Mouse (Mus musculus) ES-Bruce4 (cell line): ENCODE data around the gene Cdk17. TPM values are rescaled to one million over a fixed set of nuclear protein-coding genes. Genes with fewer than 3 reads are reported as not detected.

Experiments
- H3K27ac ChIP-seq: 2 replicates; pipeline ENCODE4 v1.5.1; 2012; ENCODE audit warnings: low read length, inconsistent platforms; ENCODE audit not compliant: insufficient read depth
- H3K27me3 ChIP-seq: 2 replicates; pipeline ENCODE4 v1.6.1; 2012; ENCODE audit warnings: mild to moderate bottlenecking, low read length, inconsistent platforms; ENCODE audit not compliant: control insufficient read depth, poor library complexity, insufficient read depth, severe bottlenecking
- H3K36me3 ChIP-seq: 2 replicates; pipeline ENCODE4 v1.6.1; 2012; ENCODE audit warnings: inconsistent platforms, mild to moderate bottlenecking, low read length, moderate library complexity; ENCODE audit not compliant: control insufficient read depth, poor library complexity, insufficient read depth, severe bottlenecking
- H3K4me1 ChIP-seq: one replicate; pipeline ENCODE4 v1.8.1; 2011; ENCODE audit warnings: low read length; ENCODE audit not compliant: control insufficient read depth, insufficient read depth
- H3K4me3 ChIP-seq: 2 replicates; pipeline ENCODE4 v1.5.1; 2011; ENCODE audit warnings: low read depth, mild to moderate bottlenecking, low read length
- H3K9ac ChIP-seq: 2 replicates; pipeline ENCODE4 v1.6.1; 2012; ENCODE audit warnings: low read depth, mild to moderate bottlenecking, inconsistent platforms; ENCODE audit not compliant: poor library complexity, severe bottlenecking
- H3K9me3 ChIP-seq: replicated peaks from 2 replicates; pipeline ENCODE4 v1.6.1; 2012; ENCODE audit warnings: mild to moderate bottlenecking, low read length, inconsistent platforms; ENCODE audit not compliant: control insufficient read depth, poor library complexity, insufficient read depth, severe bottlenecking
- CTCF ChIP-seq: IDR thresholded peaks from one replicate; pipeline ENCODE4 v1.8.1; 2011; ENCODE audit warnings: low read depth, low read length
- EP300 ChIP-seq: IDR thresholded peaks from 2 replicates; pipeline ENCODE4 v1.6.1; 2011; ENCODE audit warnings: low read depth, low read length; ENCODE audit not compliant: insufficient read depth
- POLR2A ChIP-seq: IDR thresholded peaks from one replicate; pipeline ENCODE4 v1.8.1; 2011; ENCODE audit warnings: low read length; ENCODE audit not compliant: insufficient read depth
- polyA plus RNA-seq: library from polyadenylated mRNA; stranded (reverse); fragments of >200 nt; gene quantifications from 2 replicates; pipeline ENCODE4 v1.2.4, GENCODE M21; 2011; ENCODE audit warnings: low read depth; ENCODE audit not compliant: missing spikeins, insufficient read depth, insufficient read length

The Cdk17 gene
- polyA plus RNA-seq, 1 experiment, result 44.2 TPM

- H3K9me3 ChIP-seq, result no peaks in the 10 kb centered on the region
- no peaks in the 10 kb centered on the region for H3K4me1 ChIP-seq
- H3K27me3 ChIP-seq, result no peaks in the 10 kb centered on the region
- peak within 1 kb of the TSS; percentile 90 for H3K9ac ChIP-seq
- peak within 1 kb of the TSS; percentile 68 for H3K4me3 ChIP-seq
- no peak within 1 kb of the TSS for H3K27ac ChIP-seq
- TF ChIP-seq CTCF (no peak), EP300 (no peak), POLR2A (no peak)
- H3K36me3 ChIP-seq, result no peaks in the 10 kb centered on the region
Measured at GRCm38 (mm10) chr10:93310721-93311411, 150.2 kb downstream of the Cdk17 start, which contains the start of gene Elk3. Gene Elk3, minus strand, starts transcription at chr10:93311135.

DNA sequence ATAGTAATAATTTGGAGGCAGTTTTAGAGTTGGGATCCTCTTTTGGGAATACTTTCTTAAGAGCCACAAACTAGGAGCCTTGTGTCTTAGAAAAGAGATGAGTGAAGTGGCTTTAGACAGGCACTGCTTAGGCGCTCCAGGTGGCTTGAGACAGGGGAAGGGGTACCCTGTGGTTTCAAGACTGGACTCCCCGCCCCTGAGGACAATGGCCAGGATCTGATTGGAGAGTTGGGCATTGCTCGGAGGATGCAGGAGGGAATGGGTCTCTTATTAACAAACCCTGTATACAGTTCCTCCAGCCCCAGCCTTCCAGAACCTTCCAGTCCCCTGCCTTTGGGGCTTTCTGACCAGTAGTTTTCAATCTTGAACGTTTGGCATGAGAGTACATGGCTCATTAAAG lies 150.9 kb downstream of the Cdk17 start:
- Histone ChIP-seq H3K4me3 (no peak overlapping the region), H3K4me1 (no peaks in the 10 kb centered on the region), H3K9me3 (no peaks in the 10 kb centered on the region), H3K36me3 (no peaks in the 10 kb centered on the region), H3K9ac (peak overlapping the region; percentile 90; the same call in 1 of the 2 replicates), H3K27me3 (no peaks in the 10 kb centered on the region), H3K27ac (no peak overlapping the region)
- TF ChIP-seq CTCF (no peak), EP300 (no peak), POLR2A (no peak)

Other genes with a start within 250 kb of the Cdk17 start
- gene Cfap54, start 79.3 kb upstream of the Cdk17 start, polyA plus RNA-seq, result 0.20 TPM in 1 of 2 replicates, not detected in the other
- 11.0 and 11.9 TPM in 2 replicates for gene Elk3, start 150.3 kb downstream of the Cdk17 start, polyA plus RNA-seq